Mouse (Mus musculus) kidney, postnatal 0 days (tissue): Measurements from ENCODE around the gene Pds5a. TPM values are rescaled to one million over a fixed set of nuclear protein-coding genes. Genes with fewer than 3 reads are reported as not detected.

Experiments
- ATAC-seq: fragments of 200-750 bp; cut with Nextera tagmentation; replicated peaks from 2 replicates; pipeline ENCODE4 v1.8.0; 2017; ENCODE audit warnings: low read depth, moderate number of reproducible peaks, moderate TSS enrichment, moderate library complexity; ENCODE audit not compliant: low FRiP score
- DNase-seq: peaks from one replicate; pipeline ENCODE4 v3.0.0-alpha.2; 2016; ENCODE audit warnings: low spot score
- H3K27ac ChIP-seq: fragments of 300-500 bp; sonication (generic); 2 replicates; pipeline ENCODE4 v1.5.1; 2014; ENCODE audit warnings: mild to moderate bottlenecking
- H3K27me3 ChIP-seq: fragments of 300-500 bp; sonication (generic); 2 replicates; pipeline ENCODE4 v1.6.1; 2014; ENCODE audit warnings: low read length, mixed read lengths; ENCODE audit not compliant: insufficient read depth
- H3K36me3 ChIP-seq: fragments of 300-500 bp; sonication (generic); 2 replicates; pipeline ENCODE4 v1.6.1; 2014; ENCODE audit warnings: low read length, mixed read lengths; ENCODE audit not compliant: insufficient read depth
- H3K4me1 ChIP-seq: fragments of 300-500 bp; sonication (generic); replicated peaks from 2 replicates; pipeline ENCODE4 v1.6.1; 2014; ENCODE audit warnings: antibody characterized with exemption, low read length, mixed read lengths; ENCODE audit not compliant: insufficient read depth
- H3K4me2 ChIP-seq: fragments of 300-500 bp; sonication (generic); 2 replicates; pipeline ENCODE4 v1.6.1; 2014; ENCODE audit warnings: mild to moderate bottlenecking, low read length, moderate library complexity, mixed read lengths
- H3K4me3 ChIP-seq: fragments of 300-500 bp; sonication (generic); replicated peaks from 2 replicates; pipeline ENCODE4 v1.5.1; 2014; ENCODE audit warnings: low read depth, low read length
- H3K9ac ChIP-seq: fragments of 300-500 bp; sonication (generic); 2 replicates; pipeline ENCODE4 v1.6.1; 2014; ENCODE audit warnings: low read depth, low read length
- H3K9me3 ChIP-seq: fragments of 300-500 bp; sonication (generic); replicated peaks from 2 replicates; pipeline ENCODE4 v1.6.1; 2016; ENCODE audit warnings: low read length, inconsistent platforms, mixed read lengths
- CTCF ChIP-seq: IDR thresholded peaks from 2 replicates; pipeline ENCODE4 v1.5.1; 2016; ENCODE audit warnings: antibody characterized with exemption, low read depth, mild to moderate bottlenecking, moderate library complexity
- WGBS: fragments of 180-500 bp; shearing (Covaris S2); extraction: QIAGEN DNeasy Blood & Tissue Kit; methylation state at CpG from one replicate; pipeline ENCODE4 v1.1.7; 2014; 5-methylcytosine and 5-hydroxymethylcytosine counted together
- polyA plus RNA-seq: library from polyadenylated mRNA; unstranded; fragments of >200 nt; fragmentation: Nextera tagmentation; extraction: Ambion mirVana; gene quantifications from 2 replicates; pipeline ENCODE4 v1.2.1, GENCODE M21; 2015

Gene Pds5a
- polyA plus RNA-seq, 1 experiment from 2014 or later: 35.2 TPM

GRCm38 (mm10) chr5:65599681-65600080, 98.4 kb downstream of the Pds5a start:
- TF ChIP-seq CTCF: no peak
- Histone ChIP-seq H3K4me3 (no peak overlapping the region), H3K4me2 (no peak overlapping the region), H3K27ac (no peak overlapping the region), H3K36me3 (0 out of 2 replicates have a peak, but pooled peaks cover 14% of the 10 kb centered on the region), H3K9me3 (no peaks in the 10 kb centered on the region), H3K4me1 (no peaks in the 10 kb centered on the region), H3K9ac (no peak overlapping the region), H3K27me3 (no peaks in the 10 kb centered on the region)
- DNase-seq (no peak), ATAC-seq (no peak)
- WGBS: 95% methylated on average over 7 of the region's 7 CpGs

GRCm38 (mm10) chr5:65592421-65592820, 105.7 kb downstream of the Pds5a start:
- no peaks in the 10 kb centered on the region for H3K9me3 ChIP-seq
- 90% methylated on average over 2 of the region's 2 CpGs for WGBS
- no peak for ATAC-seq
- H3K27ac ChIP-seq: no peak overlapping the region
- H3K27me3 ChIP-seq: no peaks in the 10 kb centered on the region
- no peak overlapping the region for H3K4me3 ChIP-seq
- DNase-seq: no peak
- H3K36me3 ChIP-seq: 0 out of 2 replicates have a peak, but pooled peaks cover 11% of the 10 kb centered on the region
- no peaks in the 10 kb centered on the region for H3K4me1 ChIP-seq
- no peak overlapping the region for H3K9ac ChIP-seq
- no peak for TF ChIP-seq CTCF
- no peak overlapping the region for H3K4me2 ChIP-seq

GRCm38 (mm10) chr5:65590199-65590598, 107.9 kb downstream of the Pds5a start:
- ATAC-seq (no peak), DNase-seq (no peak)
- 90% methylated on average over 1 of the region's 1 CpGs for WGBS
- no peak overlapping the region for H3K4me2 ChIP-seq
- H3K27me3 ChIP-seq: no peaks in the 10 kb centered on the region
- no peak for TF ChIP-seq CTCF
- H3K4me3 ChIP-seq: no peak overlapping the region
- H3K9ac ChIP-seq: no peak overlapping the region
- H3K27ac ChIP-seq: no peak overlapping the region
- no peaks in the 10 kb centered on the region for H3K9me3 ChIP-seq
- H3K36me3 ChIP-seq: peaks cover 10% of the 10 kb centered on the region; the same call in 1 of the 2 replicates
- H3K4me1 ChIP-seq: no peaks in the 10 kb centered on the region

GRCm38 (mm10) chr5:65586291-65586690, 111.8 kb downstream of the Pds5a start:
- Histone ChIP-seq H3K9me3 (no peaks in the 10 kb centered on the region), H3K4me2 (no peak overlapping the region), H3K4me3 (no peak overlapping the region), H3K9ac (no peak overlapping the region), H3K36me3 (peaks cover 8% of the 10 kb centered on the region; the same call in 1 of the 2 replicates), H3K27ac (no peak overlapping the region), H3K4me1 (no peaks in the 10 kb centered on the region), H3K27me3 (no peaks in the 10 kb centered on the region)
- ATAC-seq (no peak; the same call in 1 of the 2 replicates), DNase-seq (no peak)
- TF ChIP-seq CTCF: no peak
- 79% methylated on average over 5 of the region's 5 CpGs for WGBS

- Histone ChIP-seq H3K27ac (no peak overlapping the region), H3K9ac (no peak overlapping the region), H3K4me3 (no peak overlapping the region), H3K27me3 (no peaks in the 10 kb centered on the region), H3K4me2 (no peak overlapping the region), H3K36me3 (0 out of 2 replicates have a peak, but pooled peaks cover 4% of the 10 kb centered on the region), H3K9me3 (no peaks in the 10 kb centered on the region), H3K4me1 (no peaks in the 10 kb centered on the region)
- no peak for TF ChIP-seq CTCF
- WGBS: 82% methylated on average over 3 of the region's 3 CpGs
- DNase-seq (no peak), ATAC-seq (no peak)
Measured at GRCm38 (mm10) chr5:65578545-65578944, 119.5 kb downstream of the Pds5a start.

- 92% methylated on average over 2 of the region's 2 CpGs for whole genome bisulfite sequencing
- Histone ChIP-seq H3K4me2 (no peak overlapping the region), H3K4me3 (no peak overlapping the region), H3K27ac (no peak overlapping the region), H3K36me3 (no peaks in the 10 kb centered on the region), H3K4me1 (no peaks in the 10 kb centered on the region), H3K9me3 (no peaks in the 10 kb centered on the region), H3K27me3 (no peaks in the 10 kb centered on the region), H3K9ac (no peak overlapping the region)
- no peak for TF ChIP-seq CTCF
- DNase-seq (no peak), ATAC-seq (no peak)
Measured at GRCm38 (mm10) chr5:65575896-65576295, 122.2 kb downstream of the Pds5a start.

- no peaks in the 10 kb centered on the region for H3K4me1 ChIP-seq
- no peak overlapping the region for H3K27ac ChIP-seq
- no peak for TF ChIP-seq CTCF
- H3K36me3 ChIP-seq: no peaks in the 10 kb centered on the region
- 73% methylated on average over 2 of the region's 2 CpGs for WGBS
- H3K9ac ChIP-seq: no peak overlapping the region
- H3K4me2 ChIP-seq: no peak overlapping the region
- DNase-seq (no peak), ATAC-seq (no peak)
- H3K9me3 ChIP-seq: no peaks in the 10 kb centered on the region
- no peak overlapping the region for H3K4me3 ChIP-seq
- H3K27me3 ChIP-seq: no peaks in the 10 kb centered on the region
Measured at GRCm38 (mm10) chr5:65574876-65575275, 123.2 kb downstream of the Pds5a start.
